30 mouse cellular contexts compared by ENCODE assay signal in the genomic region with DNA sequence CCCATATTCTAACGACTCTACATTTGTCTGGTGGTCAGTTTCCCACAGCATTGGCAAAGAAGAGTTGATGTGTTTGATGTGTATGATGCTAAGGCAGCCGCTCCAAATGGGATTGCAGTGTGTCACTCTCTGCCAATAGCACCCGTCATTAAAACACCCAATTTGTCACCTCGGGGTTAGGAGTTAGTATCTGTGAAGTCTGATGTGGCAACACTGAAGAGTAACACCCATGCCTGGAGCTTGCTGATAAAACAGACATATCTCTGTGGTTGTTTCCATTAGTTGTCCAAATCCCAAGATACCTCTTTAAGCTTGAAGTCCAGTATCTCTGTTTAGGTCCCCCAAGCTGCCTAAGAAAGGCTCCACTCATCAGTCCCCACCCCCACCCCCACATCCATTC.
DNase-seq lines count a peak whose midpoint lies in the region; ATAC-seq lines count a peak whose summit lies in the region.
"Had no signal": no experiment of that assay in that cellular context is flagged by ENCODE, and none has a peak within 500 bp of the region (broad histone marks: within the 10 kb centered on the region; RNA-seq: fewer than 3 reads in every experiment).

No protein-coding gene starts in this region.

- no peak overlapping the region for H3K27ac ChIP-seq in liver, embryonic 11.5 days (ENCODE audit: low read depth, low read length)
- no peak overlapping the region for H3K27ac ChIP-seq in liver, embryonic 13.5 days
- H3K27ac ChIP-seq in liver, embryonic 16.5 days (ENCODE audit: low read length) = no peak overlapping the region
- H3K27ac ChIP-seq: embryonic facial prominence, embryonic 10.5 days; embryonic facial prominence, embryonic 13.5 days; forebrain, embryonic 10.5 days; forebrain, embryonic 13.5 days; heart, embryonic 13.5 days; hindbrain, embryonic 14.5 days; hindbrain, postnatal 0 days had no signal

- H3K36me3 ChIP-seq in liver, embryonic 11.5 days (ENCODE audit: control insufficient read depth, insufficient read depth, low read length) = no peaks in the 10 kb centered on the region
- no peaks in the 10 kb centered on the region for H3K36me3 ChIP-seq in liver, embryonic 13.5 days
- H3K36me3 ChIP-seq in liver, embryonic 16.5 days (ENCODE audit: control insufficient read depth, insufficient read depth) = no peaks in the 10 kb centered on the region
- H3K36me3 ChIP-seq: embryonic facial prominence, embryonic 10.5 days; embryonic facial prominence, embryonic 13.5 days; forebrain, embryonic 10.5 days; heart, embryonic 13.5 days had no signal

- H3K4me3 ChIP-seq in liver, embryonic 11.5 days (ENCODE audit: low read depth, low read length) = no peak overlapping the region
- H3K4me3 ChIP-seq in liver, embryonic 13.5 days (replicated peaks) = no peak overlapping the region
- no peak overlapping the region for H3K4me3 ChIP-seq in liver, embryonic 16.5 days (ENCODE audit: low read depth, low read length)
- H3K4me3 ChIP-seq: embryonic facial prominence, embryonic 10.5 days; embryonic facial prominence, embryonic 13.5 days; erythroblast, embryonic 14.5 days; forebrain, embryonic 10.5 days; forebrain, embryonic 13.5 days; heart, embryonic 13.5 days had no signal

- 59% methylated on average over 4 of the region's 4 CpGs for whole genome bisulfite sequencing in liver, embryonic 11.5 days
- 50% methylated on average over 4 of the region's 4 CpGs for WGBS in liver, embryonic 13.5 days (ENCODE audit: insufficient replicate concordance)
- WGBS in liver, embryonic 16.5 days (ENCODE audit: insufficient replicate concordance) = 40% methylated on average over 4 of the region's 4 CpGs

- no peaks in the 10 kb centered on the region for H3K4me1 ChIP-seq in liver, embryonic 11.5 days (replicated peaks; ENCODE audit: control insufficient read depth, insufficient read depth, low read length)
- no peaks in the 10 kb centered on the region for H3K4me1 ChIP-seq in liver, embryonic 13.5 days (replicated peaks)
- H3K4me1 ChIP-seq in liver, embryonic 16.5 days (ENCODE audit: control insufficient read depth, low read depth, low read length) = no peaks in the 10 kb centered on the region
- H3K4me1 ChIP-seq: embryonic facial prominence, embryonic 10.5 days; forebrain, embryonic 10.5 days had no signal

- no peak overlapping the region for H3K4me2 ChIP-seq in liver, embryonic 11.5 days
- H3K4me2 ChIP-seq in liver, embryonic 13.5 days = no peak overlapping the region
- H3K4me2 ChIP-seq in liver, embryonic 16.5 days (ENCODE audit: low read depth, low read length) = no peak overlapping the region
- H3K4me2 ChIP-seq: embryonic facial prominence, embryonic 13.5 days; forebrain, embryonic 13.5 days; heart, embryonic 13.5 days; hindbrain, embryonic 14.5 days had no signal

- DNase-seq in liver, embryonic 11.5 days (ENCODE audit: low spot score) = no peak
- no peak for DNase-seq in liver
- no peak for DNase-seq in liver, embryonic 13.5 days
- no peak for DNase-seq in layer of hippocampus, postnatal 10 days (ENCODE audit: low spot score in 2 of 2)
- DNase-seq in adrenal gland, postnatal 14 days = no peak
- no peak for DNase-seq in lung, adult 18-20 months
- DNase-seq: adrenal gland, adult 2 months; adrenal gland, postnatal 25 days; cerebellum, adult 11-12 months; cerebellum, adult 8-10 months; cerebellum, postnatal 10 days; cerebellum, postnatal 36 days; embryo, embryonic 11 days; forebrain, postnatal 0 days; gastrocnemius, postnatal 10 days; gastrocnemius, postnatal 36 days; heart, postnatal 14 days; heart, postnatal 4 days had no signal

- no peaks in the 10 kb centered on the region for H3K9me3 ChIP-seq in liver, embryonic 11.5 days (ENCODE audit: control insufficient read depth, low read length)
- H3K9me3 ChIP-seq in liver, embryonic 13.5 days (replicated peaks) = no peaks in the 10 kb centered on the region
- no peaks in the 10 kb centered on the region for H3K9me3 ChIP-seq in liver, embryonic 16.5 days (replicated peaks; ENCODE audit: control insufficient read depth, low read length)
- H3K9me3 ChIP-seq: embryonic facial prominence, embryonic 10.5 days; embryonic facial prominence, embryonic 13.5 days; forebrain, embryonic 10.5 days; forebrain, embryonic 13.5 days; heart, embryonic 13.5 days had no signal

- H3K27me3 ChIP-seq in liver, embryonic 11.5 days (replicated peaks; ENCODE audit: control insufficient read depth, insufficient read depth, low read length) = 0 out of 2 replicates have a peak, but pooled peaks cover 2% of the 10 kb centered on the region
- no peaks in the 10 kb centered on the region for H3K27me3 ChIP-seq in liver, embryonic 13.5 days
- H3K27me3 ChIP-seq in liver, embryonic 16.5 days (ENCODE audit: control insufficient read depth, insufficient read depth, low read depth, low read length) = no peaks in the 10 kb centered on the region
- H3K27me3 ChIP-seq: forebrain, embryonic 13.5 days; heart, embryonic 13.5 days had no signal

- ATAC-seq in liver, embryonic 11.5 days (replicated peaks; ENCODE audit: low FRiP score) = peak; percentile 49; the same call in 1 of the 2 replicates
- ATAC-seq in liver, embryonic 13.5 days (ENCODE audit: low read depth) = peak; percentile 79
- peak; percentile 69 for ATAC-seq in liver, embryonic 16.5 days (ENCODE audit: low read depth)
- ATAC-seq in megakaryocyte-erythroid progenitor cell, adult 5-6 weeks (replicated peaks; ENCODE audit: low FRiP score, low TSS enrichment, poor library complexity, severe bottlenecking) = 0 out of 2 replicates have a peak, but pooled peaks have one; percentile 50
- ATAC-seq: CD4-positive, CD25-positive, alpha-beta regulatory T cell, adult 4 months; forebrain, embryonic 13.5 days; forebrain, postnatal 0 days; hindbrain, postnatal 0 days; inflammation-experienced regulatory T-cells, adult 6 months had no signal

- no peak overlapping the region for H3K9ac ChIP-seq in liver, embryonic 11.5 days (ENCODE audit: low read depth, low read length)
- H3K9ac ChIP-seq in liver, embryonic 13.5 days = no peak overlapping the region
- H3K9ac ChIP-seq in liver, embryonic 16.5 days (ENCODE audit: low read depth, low read length) = no peak overlapping the region
- H3K9ac ChIP-seq: embryonic facial prominence, embryonic 13.5 days; forebrain, embryonic 13.5 days; forebrain, postnatal 0 days; heart, embryonic 13.5 days; hindbrain, embryonic 14.5 days had no signal
